Mouse (Mus musculus) cerebellum, postnatal 36 days (tissue): Measurements from ENCODE around the gene Slc30a2.
A peak's percentile ranks its signal among the peaks of the same experiment; 100 is the strongest.
"Not testable (repeated sequence)": the region's sequence is repeated elsewhere in the genome, so short reads cannot be mapped to it uniquely, and the experiment has no call there.

ENCODE experiments used
- DNase-seq, 2 experiments: peaks; one replicate each; pipeline ENCODE4 v3.0.0; 2021 to 2022; ENCODE audit warnings: mixed read lengths in 2 of 2

Slc30a2 gene

DNA sequence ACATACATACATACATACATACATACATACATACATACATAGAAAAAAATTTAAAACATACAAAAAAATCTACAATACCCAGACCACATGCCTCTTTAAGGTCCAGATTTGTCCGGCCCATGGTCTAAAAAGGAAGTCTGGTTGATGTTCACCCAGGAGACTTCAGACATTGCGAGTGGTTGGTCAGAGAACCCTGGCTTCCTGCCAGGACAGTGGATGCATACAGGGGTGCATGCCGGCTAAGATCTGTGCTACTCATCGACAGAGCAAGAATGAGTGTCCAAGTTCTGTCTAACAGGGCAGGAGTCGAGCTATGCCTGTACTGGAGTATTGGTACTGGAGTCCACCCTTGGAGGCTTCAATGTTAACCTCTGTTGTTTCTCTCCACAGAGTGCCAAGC is 18.3 kb upstream of the Slc30a2 start:
- DNase-seq: no peak

GRCm38 (mm10) chr4:134326859-134327530 is 16.0 kb upstream of the Slc30a2 start:
- DNase-seq: no peak

- DNase-seq: no peak
Measured at GRCm38 (mm10) chr4:134328151-134328550, 14.8 kb upstream of the Slc30a2 start.

GRCm38 (mm10) chr4:134328832-134329231 is 14.1 kb upstream of the Slc30a2 start:
- DNase-seq: no peak

- DNase-seq: no peak
Measured at GRCm38 (mm10) chr4:134330281-134330680, 12.7 kb upstream of the Slc30a2 start.

GRCm38 (mm10) chr4:134341231-134341630 is 1.8 kb upstream of the Slc30a2 start:
- DNase-seq: not testable (repeated sequence)

DNA sequence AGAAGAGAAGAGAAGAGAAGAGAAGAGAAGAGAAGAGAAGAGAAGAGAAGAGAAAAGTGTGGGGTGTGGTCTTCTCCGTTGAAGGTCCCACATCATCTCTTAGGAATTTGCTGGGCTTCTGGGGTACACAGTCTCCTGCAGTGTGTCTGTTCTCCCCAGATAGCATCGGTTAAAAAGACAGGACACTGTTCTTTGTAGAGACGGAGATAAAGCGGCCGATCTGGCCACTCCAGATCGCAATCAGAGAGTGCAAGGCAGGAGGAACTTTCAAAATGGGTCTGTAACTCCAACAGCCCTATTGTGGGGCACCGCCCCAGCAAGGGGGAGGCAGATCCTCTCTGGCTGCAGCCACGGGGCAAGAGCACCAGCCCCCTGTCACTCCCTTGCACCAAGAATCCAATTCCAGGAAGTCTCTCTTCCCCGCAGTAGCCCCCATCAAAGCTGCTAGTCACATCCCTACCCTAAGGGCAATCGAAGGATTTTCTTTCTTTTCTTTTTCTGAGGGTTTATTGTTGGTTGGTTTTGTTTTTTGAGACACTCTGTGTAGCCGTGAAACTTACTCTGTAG is 685 bp upstream of the Slc30a2 start:
- DNase-seq: no peak

GRCm38 (mm10) chr4:134344620-134345019 is 1.6 kb downstream of the Slc30a2 start:
- no peak for DNase-seq

- DNase-seq: no peak
Measured at GRCm38 (mm10) chr4:134345802-134346201, 2.8 kb downstream of the Slc30a2 start.

GRCm38 (mm10) chr4:134348078-134348477 is 5.1 kb downstream of the Slc30a2 start:
- DNase-seq: no peak

GRCm38 (mm10) chr4:134348545-134348944 is 5.6 kb downstream of the Slc30a2 start:
- no peak for DNase-seq

DNA sequence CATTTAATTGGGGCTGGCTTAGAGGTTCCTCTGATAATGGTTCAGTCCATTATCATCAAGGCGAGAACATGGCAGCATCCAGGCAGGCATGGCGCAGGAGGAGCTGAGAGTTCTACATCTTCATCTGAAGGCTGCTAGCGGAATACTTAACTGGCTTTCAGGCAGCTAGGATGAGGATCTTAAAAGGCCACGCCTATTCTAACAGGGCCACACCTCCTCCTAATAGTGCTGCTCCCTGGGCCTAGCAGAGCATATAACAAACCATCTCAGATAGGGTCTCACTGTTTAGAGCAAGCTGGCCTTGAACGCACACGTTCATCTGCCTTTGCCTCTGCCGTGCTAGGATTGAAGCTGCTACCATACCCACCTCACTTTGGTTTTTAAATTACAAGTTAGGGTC is 6.8 kb downstream of the Slc30a2 start:
- no peak for DNase-seq

- no peak for DNase-seq
Measured at GRCm38 (mm10) chr4:134350641-134351040, 7.7 kb downstream of the Slc30a2 start.

- no peak for DNase-seq
Measured at GRCm38 (mm10) chr4:134351329-134352260, 8.6 kb downstream of the Slc30a2 start.

DNA sequence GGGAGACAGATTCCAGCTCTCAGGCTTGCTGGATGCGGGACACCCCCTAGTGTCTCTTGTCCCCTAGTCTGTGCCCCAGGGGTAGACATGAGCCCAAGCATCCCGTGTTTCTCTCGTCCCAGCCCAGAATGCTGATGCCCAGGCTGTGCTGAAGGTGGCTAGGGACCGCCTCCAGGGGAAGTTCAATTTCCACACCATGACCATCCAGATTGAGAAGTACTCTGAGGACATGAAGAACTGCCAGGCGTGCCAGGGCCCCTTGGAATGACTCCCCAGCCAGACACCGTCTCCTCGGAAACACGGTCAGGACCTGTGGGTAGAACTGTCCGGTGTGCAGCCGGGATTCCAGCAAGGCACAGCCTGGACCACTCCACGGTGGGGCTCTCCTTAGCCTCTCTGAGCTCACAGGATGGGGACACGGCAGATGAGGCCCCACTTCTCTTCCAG is 9.3 kb downstream of the Slc30a2 start:
- DNase-seq: no peak

- DNase-seq: no peak
Measured at GRCm38 (mm10) chr4:134352929-134353328, 9.9 kb downstream of the Slc30a2 start.

DNA sequence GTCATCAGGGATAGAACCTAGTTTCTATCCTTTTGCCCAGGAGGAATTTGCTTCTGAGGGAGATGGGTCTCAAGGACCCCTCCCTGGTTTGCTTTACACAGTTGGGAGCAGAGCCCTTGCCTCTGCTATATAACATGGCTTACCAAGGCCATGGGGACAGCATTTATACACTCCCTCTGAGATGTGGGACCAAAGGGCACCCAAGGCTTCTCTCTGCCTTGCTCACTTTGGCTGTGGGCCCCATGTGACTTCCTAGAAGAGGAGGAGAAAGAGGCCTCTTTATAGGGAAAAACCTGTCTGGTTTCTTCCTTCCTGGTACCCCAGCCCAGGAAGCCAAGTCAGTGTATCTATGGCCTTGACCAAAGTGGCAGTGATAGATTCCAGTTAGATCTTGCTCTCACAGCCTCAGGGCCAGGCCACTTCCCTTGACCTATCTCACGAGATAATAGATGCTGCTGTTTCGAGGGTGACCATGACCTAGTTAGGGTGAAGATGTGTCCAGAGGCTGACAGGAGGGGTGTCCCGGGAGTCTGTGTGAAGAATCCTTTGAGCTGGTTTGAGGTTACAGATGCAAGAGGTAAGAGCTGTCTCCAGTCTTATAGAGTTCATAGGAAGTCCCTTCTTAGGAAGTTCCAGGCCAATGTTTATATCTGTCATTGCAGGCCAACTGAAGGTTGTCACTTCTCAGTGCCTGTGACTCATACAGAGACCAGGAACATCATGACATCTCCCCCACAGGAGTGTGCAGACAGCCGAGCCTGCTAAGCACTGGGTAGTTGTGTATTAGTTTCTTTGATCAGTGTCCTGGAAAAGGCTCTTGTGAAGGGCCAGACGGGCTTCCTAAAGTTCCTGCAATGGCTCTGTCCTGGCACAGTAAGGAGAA is 10.8 kb downstream of the Slc30a2 start:
- DNase-seq: no peak

DNA sequence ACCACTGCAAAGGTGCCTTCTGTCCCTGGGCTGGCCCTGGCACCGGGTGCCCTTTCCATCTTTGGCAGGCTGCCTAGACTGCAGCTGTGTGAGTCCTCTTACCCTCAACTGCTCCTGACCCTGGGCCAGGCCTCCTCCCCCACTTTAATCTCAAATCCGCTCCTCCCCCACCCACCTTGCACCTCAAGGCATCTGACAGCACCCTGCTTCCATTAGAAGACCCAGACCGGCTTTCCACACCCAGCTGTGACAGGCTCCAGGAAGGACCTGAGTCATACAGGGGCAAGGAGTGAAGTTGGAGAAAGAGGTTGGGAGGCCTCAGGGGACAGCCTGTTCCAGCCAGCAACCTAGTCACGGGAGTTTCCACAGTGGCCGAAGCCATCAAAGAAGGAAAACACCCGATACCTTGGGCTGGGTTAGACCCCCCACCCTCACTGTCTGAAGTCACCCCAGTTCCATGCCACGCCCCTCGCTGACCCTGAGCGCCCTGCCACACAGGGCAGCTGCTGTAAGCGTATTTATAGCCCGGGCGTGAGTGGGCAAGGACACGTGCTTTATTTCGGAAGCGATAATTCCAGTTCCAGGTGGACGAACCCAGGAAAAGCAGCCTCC is 13.0 kb downstream of the Slc30a2 start:
- no peak for DNase-seq

DNA sequence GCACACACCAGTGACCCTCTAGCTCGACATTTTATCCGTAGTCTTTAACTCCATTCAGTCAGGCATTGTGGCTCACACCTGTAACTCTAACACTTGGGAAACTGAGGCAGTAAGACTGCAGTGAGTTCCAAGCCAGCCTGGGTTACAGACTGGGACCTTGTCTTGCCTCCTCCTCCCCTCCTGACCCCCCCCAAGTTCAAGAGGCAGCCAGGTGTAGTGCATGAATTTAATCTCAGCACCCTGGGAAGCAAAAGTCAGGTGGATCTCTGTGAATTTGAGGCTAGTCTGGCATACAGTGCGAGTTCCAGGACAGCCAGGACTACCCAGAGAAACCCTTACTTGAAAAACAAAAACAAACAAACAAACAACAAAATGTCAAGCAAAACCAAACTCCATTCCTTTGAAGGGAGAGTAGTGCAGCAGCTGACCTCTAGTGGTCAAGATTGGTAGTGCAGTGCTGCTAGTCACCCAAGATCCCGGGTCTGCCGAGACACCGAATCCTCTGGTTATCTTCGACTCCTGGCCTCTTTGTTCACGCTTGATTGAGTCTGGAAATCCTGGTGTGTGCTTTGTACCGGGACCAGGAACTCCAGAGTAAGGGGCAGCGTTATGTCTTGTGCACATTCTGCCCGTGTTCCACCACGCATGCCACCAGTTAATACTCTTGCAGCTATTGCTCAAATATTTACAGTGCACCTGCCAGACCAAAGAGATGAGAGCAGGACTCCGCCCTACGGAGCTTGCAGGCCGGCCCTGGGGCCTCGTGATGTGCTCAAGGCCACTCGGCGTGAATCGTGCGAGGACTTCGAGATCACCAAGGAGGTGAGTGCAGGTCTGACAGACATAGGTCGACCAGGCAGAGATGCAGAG is 13.8 kb downstream of the Slc30a2 start:
- peak; percentile 78 to 86 for DNase-seq

GRCm38 (mm10) chr4:134357461-134357771 is 14.4 kb downstream of the Slc30a2 start:
- DNase-seq: no peak

GRCm38 (mm10) chr4:134359649-134360048 is 16.7 kb downstream of the Slc30a2 start:
- DNase-seq: no peak
